Mouse (Mus musculus) brain, adult 10 weeks (tissue): ENCODE results near the gene Vps72. TPM values are rescaled to one million over a fixed set of nuclear protein-coding genes. Genes with fewer than 3 reads are reported as not detected.

Experiments used
- polyA plus RNA-seq: library from polyadenylated mRNA; stranded (reverse); fragments of 350-450 nt; fragmentation: Illumina TruSeq; extraction: RNeasy Lipid Tissue Mini Kit (QIAGEN cat#74804); gene quantifications from one replicate; pipeline ENCODE4 v1.2.3, GENCODE M21; 2015; ENCODE audit warnings: low read depth, low replicate concordance

Vps72 gene
- 44.7 TPM for polyA plus RNA-seq

DNA sequence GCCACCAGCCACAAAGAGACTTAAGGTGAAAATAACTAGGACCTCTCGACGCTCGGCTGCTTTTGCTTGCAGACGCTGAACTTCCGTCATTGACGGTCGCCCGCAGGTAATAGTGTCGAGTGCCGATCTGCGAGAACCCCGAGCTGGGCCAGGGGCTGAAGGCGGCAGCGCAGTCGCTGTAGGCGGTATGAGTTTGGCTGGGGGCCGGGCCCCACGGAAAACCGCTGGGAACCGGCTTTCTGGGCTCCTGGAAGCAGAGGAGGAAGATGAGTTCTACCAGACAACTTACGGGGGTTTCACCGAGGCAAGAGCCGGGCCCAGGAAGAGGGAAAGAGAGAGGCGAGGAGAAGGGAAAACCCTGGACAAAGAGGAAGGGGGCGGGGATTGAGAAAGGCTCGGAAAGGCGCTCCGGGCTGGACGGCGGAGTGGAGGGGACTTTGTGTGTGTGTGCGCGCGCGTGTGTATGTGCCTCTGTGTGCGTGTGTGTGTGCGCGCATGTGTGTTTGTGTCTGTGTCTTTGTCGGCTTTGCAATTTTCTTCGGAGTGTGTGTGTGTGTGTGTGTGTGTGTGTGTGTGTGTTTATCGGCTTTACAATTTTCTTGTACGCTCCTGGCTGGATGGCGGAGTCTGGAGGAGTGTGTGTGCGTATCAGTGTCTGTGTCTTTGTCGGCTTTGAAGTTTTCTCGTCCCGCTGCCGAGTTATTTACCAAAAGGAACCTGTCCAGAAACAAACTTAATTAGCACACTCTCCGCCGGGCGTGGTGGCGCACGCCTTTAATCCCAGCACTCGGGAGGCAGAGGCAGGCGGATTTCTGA is at the start of gene Vps72:
Gene Vps72, plus strand, starts transcription at position 112 of the 816 bp plus-strand sequence.

DNA sequence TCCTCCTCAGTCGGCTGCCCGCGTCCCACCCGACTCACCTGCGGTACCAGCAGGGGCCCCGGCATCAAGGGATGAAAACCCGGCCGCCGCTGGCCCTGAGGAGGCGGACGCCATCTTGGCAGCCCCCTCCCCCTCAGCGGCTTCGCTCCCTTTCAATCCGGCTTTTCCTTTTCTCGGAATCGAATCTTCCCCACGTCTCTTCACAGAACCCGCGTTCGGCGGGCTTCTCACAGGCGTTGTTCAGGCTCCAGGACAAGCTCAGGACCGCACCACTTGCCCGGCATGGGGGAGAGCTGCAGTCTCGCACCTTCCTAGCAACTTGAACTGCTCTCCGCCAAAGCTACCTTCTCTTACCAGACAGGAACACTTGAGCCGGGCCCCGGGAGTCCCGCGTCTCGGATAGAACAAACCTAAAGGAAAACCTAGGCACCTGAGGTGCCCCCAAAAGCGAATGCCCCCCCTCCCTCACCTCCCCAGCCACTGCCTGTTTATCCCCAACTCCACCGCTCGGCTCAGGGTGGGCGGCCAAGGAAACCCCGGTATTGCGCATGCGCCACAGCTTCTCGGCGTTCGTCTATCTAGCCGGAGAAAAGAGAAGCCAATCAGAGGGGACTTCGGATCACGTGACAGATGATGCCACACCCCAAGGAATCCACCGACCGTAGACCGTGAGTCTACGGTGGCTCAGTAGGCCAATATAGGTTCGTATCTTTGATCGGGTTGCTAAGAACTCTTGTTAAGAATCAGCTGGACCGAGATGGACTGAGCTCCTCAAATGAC is 4.3 kb upstream of the Vps72 start, which contains the start of gene Pip5k1a:
Gene Pip5k1a, minus strand, starts transcription at position 593 of the 780 bp plus-strand sequence.

DNA sequence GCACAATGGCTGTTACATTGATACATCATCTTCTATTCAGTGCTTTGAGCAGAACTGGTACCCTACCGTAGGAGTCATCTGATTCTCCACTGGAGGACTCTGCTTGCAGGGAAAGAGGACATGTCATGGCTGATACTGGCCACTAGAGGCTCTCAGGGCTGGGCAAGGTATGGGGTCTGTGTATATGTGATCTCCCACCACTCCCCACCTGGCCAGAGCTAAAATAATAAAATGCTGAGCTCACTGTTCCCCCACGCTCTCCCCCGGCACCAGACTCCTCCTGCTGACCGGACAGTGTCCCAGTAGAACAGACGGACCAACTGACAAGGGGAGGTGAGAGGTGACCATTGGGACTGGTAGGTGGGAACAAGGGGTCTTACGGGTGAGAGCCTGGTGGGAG is 13.4 kb downstream of the Vps72 start, which contains the start of gene Tmod4:
Gene Tmod4, plus strand, starts transcription at position 231 of the 400 bp plus-strand sequence.

DNA sequence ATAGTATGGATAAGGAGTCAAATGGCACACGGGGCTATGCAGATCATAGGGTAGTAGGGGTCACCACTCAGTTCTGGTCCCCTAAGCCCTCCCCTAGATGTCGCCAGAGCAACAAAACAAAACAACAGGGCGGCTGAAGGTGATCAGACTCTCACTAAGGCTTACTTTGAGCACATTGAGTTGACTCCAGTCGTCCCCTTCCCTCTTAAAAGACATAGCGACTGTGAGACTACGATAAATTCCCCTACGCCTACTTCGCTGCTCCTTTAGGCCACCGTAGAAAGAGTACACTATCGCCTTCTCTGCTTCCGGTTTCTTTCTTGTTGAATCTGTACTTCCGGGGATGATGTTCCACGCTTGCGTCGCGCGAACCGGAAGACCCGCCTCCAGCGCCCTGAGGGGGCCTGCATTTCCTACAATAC is 22.9 kb downstream of the Vps72 start, which contains the start of the genes Scnm1 and Lysmd1:
Gene Scnm1, minus strand, starts transcription at position 332 of the 422 bp plus-strand sequence.
Gene Lysmd1, plus strand, starts transcription at position 409 of the 422 bp plus-strand sequence.

DNA sequence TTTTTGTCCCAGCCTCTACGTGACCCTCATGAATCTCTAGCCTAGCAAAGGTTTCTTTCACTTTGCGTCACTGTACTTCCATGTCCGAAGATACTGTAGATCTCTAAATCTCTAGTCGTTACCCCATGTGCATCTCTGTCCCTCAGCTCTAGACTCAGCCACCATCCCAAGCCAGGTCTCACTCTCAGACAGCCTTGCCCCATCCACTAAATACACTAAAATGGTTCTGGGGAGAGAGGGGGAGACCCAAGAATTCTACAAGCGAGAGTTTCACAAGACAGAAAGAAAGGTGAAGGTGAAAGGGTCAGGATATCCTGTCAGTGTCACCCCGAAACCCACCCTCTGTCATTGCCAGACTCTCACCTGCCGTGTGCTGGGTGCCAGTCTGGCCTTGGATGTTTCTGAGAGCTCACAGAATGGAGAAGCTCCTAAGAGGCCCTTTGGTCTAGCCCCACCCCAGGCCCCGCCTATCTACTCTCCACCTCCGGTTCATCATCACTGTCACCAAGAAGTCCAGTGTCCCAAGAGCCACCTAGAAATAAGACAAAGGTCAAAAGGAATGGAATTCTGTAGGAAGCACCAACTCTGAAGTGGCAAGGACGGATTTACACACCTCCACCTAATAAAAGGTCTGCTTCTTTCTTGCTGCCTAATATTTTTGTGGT is 31.3 kb downstream of the Vps72 start, which contains the start of gene Tnfaip8l2:
Gene Tnfaip8l2, minus strand, starts transcription at position 409 of the 665 bp plus-strand sequence.

DNA sequence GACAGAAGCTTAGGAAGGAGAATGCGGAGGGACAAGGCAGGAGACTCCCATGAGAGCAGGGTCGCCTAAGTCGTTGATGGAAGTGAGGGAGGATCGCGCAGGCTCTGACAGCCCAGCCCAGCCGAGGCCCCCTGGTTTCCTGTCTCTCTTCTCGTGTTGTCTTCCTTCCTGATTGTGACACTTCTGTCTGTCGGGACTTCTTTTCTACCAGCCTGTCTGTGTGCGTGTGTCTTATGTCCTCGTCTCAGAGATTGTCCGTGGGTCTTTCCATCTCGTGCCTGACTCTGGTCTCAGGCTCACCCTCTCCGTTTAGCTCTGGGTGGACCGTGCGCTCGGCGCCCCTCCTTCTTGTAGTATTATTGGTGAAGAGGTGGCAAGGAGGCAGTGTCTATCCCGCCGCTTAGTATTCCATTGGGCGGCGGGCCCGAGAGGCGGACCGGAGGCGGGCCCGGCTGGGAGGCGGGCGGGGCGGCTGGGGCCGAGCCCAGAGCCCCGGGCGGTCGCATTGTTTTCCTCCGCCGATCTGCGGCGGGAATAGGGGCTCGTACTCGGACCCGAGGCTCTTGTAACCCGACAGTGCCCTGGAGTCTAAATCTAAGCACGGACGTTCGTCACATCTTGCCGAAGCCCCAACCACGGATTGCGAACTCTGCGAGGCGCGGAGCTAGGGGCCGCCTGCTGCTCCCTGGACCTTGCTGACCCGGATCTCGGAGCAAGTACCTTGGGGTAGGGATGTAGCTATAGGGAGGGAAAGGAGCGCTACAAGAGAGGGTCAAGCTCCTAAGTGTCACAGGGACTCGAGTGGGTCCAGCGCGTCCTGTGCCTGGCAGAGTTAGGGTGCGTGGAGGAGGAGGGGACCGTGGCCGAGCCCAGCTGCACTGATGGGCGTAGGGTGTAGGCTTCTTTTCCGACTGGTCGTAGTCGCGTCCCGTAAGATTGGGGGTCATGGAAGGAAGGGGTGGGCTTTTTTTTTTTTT is 49.5 kb downstream of the Vps72 start, which contains the start of gene Sema6c:
Gene Sema6c, plus strand, starts transcription at position 471 of the 977 bp plus-strand sequence.

Other genes with a start within 250 kb of the Vps72 start
- 315 TPM for gene Psmb4, start 224.1 kb upstream of the Vps72 start, polyA plus RNA-seq
- gene Selenbp1, start 178.0 kb upstream of the Vps72 start, polyA plus RNA-seq = 17.2 TPM
- 16.9 TPM for gene Rfx5, start 156.9 kb upstream of the Vps72 start, polyA plus RNA-seq
- 41.1 TPM for gene Pi4kb, start 136.3 kb upstream of the Vps72 start, polyA plus RNA-seq
- 16.9 TPM for gene Zfp687, start 95.6 kb upstream of the Vps72 start, polyA plus RNA-seq
- 176 TPM for gene Psmd4, start 68.4 kb upstream of the Vps72 start, polyA plus RNA-seq
- 44.0 TPM for gene Pip5k1a, start 4.1 kb upstream of the Vps72 start, polyA plus RNA-seq
- 1.2 TPM for gene Tmod4, start 13.5 kb downstream of the Vps72 start, polyA plus RNA-seq
- gene Scnm1, start 23.0 kb downstream of the Vps72 start, polyA plus RNA-seq = 83.6 TPM
- gene Lysmd1, start 23.1 kb downstream of the Vps72 start, polyA plus RNA-seq = 24.7 TPM
- gene Tnfaip8l2, start 31.3 kb downstream of the Vps72 start, polyA plus RNA-seq = 5.0 TPM
- gene Sema6c, start 49.4 kb downstream of the Vps72 start, polyA plus RNA-seq = 14.4 TPM
- gene Gabpb2, start 106.9 kb downstream of the Vps72 start, polyA plus RNA-seq = 7.1 TPM
- 68.9 TPM for gene Cdc42se1, start 117.7 kb downstream of the Vps72 start, polyA plus RNA-seq
- gene Mllt11, start 121.1 kb downstream of the Vps72 start, polyA plus RNA-seq = 414 TPM
- gene Gm128, start 130.6 kb downstream of the Vps72 start, polyA plus RNA-seq = 0.30 TPM
- gene Bnipl, start 140.2 kb downstream of the Vps72 start, polyA plus RNA-seq = not detected
- gene Mindy1, start 170.3 kb downstream of the Vps72 start, polyA plus RNA-seq = 26.8 TPM
- 23.6 TPM for gene Prune1, start 171.1 kb downstream of the Vps72 start, polyA plus RNA-seq
- 0.73 TPM for gene Anxa9, start 196.2 kb downstream of the Vps72 start, polyA plus RNA-seq
- gene Cers2, start 203.8 kb downstream of the Vps72 start, polyA plus RNA-seq = 101 TPM
- gene Setdb1, start 246.2 kb downstream of the Vps72 start, polyA plus RNA-seq = 22.1 TPM